Mouse (Mus musculus): ENCODE results near the gene Olfr704.
"Not testable (repeated sequence)": the region's sequence is repeated elsewhere in the genome, so short reads cannot be mapped to it uniquely, and the experiment has no call there.

Gene Olfr704

DNA sequence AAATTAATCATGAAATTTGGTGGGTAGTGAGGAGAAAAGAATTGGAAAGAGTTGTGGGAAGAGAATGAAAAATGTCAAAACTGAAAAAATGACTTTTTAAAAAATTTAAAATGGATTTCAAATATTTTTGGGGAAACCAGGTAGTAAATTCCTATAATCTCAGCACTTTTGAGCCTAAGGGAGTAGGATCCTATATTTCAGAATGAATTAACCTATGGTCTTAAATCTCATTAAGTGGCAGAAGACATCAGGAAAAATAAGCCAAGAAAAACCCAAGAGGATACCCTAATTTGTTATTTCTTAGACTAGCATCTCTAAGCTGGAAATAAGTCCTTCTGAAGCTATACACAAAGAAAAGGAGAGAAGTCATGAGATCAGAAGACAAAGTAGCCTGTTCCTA lies at the start of gene Olfr704:
TSS of gene Olfr704 (plus strand) at position 301 of the 400 bp plus-strand sequence.
- DNase-seq (ENCODE audit: low spot score) = no peak

DNA sequence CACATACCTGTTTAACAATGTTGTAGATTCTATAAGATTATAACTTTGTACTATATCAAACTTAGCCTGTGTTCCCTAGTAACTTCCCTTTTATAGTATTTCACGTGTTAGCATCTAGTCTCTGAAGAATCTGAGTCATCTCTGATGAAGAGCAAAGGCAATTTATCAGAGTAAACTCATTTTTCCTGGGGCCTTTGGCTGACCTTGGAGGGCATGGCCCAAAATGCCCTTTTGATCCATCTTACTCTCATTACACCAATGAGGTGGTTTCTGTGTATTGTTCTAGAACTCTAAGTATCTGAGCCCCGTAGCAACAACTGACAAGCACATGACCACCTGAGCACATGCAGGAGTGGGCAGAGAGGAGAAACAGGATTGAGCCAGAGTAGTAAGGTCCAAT lies 49.2 kb upstream of the Olfr704 start, which contains the start of gene Olfr701:
TSS of gene Olfr701 (plus strand) at position 301 of the 400 bp plus-strand sequence.
- DNase-seq (ENCODE audit: low spot score) = no peak

DNA sequence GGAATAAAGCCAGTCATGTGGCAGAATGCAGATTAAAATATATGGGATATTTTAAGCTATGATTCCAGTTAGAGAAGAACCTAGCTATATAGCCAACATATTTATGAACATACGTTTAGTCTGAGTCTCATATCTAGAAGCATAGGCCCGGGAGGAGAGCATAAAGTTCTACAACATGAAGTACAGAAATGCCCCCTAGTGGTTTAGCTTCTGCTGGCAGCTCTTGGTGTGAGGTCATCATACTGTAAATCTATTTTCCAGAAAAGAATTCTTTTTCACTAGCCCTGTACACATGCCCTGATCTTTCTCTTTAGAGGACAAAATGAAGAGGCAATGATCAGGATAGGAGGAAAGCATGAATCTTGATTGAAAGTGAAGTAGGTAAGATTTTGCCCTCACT lies 47.2 kb upstream of the Olfr704 start:
- no peak for DNase-seq (ENCODE audit: low spot score)

DNA sequence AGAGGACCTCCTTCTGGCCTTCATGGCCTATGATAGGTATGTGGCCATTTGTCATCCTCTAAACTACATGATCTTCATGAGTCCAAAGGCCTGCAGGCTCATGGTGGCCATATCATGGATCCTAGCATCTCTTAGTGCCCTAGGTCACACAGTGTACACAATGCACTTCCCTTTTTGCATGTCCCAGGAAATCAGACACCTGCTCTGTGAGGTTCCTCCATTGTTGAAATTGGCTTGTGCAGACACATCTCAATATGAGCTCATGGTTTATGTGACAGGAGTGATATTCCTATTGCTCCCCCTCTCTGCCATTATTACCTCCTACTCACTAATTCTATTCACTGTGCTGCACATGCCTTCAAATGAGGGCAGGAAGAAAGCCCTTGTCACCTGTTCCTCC lies 44.6 kb upstream of the Olfr704 start:
- DNase-seq (ENCODE audit: low spot score) = no peak

DNA sequence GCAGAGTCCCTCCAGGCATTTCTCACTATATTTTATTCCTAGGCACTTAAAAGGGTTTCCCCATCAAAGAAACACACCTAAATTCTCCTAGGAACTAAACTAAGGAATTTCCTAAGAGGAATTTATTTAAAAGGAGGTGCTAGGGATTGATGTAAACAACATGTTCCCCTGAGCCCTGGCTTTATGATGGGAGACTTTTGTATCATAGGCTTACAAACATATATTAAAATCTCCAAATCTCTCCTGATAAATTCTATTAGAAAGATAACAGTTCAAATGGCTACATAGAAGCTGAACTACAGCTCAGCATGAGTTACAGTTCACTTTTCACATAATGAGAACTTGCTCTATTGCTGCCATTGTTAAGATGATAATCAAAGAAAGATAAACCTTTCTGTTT lies 29.2 kb upstream of the Olfr704 start, which contains the start of gene Olfr702:
TSS of gene Olfr702 (minus strand) at position 101 of the 400 bp plus-strand sequence.
- no peak for DNase-seq (ENCODE audit: low spot score)

DNA sequence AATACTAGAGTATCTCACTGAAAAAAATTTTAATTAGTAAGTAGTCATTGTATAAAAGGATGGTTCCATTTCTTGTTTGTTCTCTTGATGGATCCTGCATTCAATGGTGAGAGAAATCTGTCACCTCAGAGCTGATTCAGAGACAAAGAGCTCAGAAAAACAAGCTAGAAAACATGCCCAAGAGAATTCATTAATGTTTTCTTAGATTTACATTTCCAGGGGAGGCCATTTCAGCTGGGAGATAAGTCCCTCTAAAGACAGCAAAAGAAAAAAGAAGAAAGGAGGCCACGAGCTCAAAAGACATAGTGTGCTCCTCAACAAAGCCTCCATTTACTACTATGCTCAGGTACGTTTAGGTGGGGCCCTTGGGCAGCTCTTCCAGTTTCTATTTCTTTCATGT lies 19.9 kb upstream of the Olfr704 start, which contains the start of gene Olfr703:
TSS of gene Olfr703 (plus strand) at position 301 of the 400 bp plus-strand sequence.
- no peak for DNase-seq (ENCODE audit: low spot score)

DNA sequence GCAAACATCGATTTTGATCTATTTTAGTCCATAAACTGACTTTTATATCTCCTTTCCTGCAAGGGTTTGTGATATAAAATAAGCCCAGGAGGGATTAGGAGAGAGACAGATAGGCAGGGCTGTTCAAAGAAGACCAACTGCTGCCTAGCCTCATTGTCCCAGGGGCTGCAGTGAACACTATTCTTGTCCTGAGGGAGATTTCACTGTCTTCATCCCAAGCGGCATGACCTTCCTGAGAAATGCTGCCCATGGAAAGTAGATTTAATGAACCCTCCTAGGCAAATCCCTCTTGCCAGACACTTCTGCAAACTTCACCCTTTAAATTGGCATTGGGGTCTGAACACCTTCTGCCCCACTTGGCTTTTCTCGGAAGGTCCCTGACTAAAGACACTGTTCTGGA lies 13.8 kb downstream of the Olfr704 start, which contains the start of gene Olfr705:
TSS of gene Olfr705 (minus strand) at position 101 of the 400 bp plus-strand sequence.
- no peak for DNase-seq (ENCODE audit: low spot score)

DNA sequence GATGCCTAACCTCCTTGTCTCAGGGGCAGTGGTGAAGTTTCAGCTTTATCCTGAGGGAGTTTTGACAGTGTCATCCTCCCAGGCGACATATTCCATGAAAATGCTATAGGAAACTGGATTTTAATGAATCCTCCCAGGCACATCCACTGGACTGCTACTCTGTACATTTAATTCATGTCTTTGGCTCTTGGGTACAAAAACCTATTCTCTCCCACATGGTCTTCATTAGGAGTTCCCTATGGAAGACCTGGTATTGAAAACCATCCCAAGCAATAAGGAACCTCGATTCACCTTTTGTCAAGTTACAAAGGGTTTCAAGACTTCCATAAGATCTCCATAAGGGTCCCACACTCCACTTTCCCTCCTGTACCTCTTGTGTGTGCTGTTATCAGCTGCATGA lies 25.1 kb downstream of the Olfr704 start, which contains the start of gene Olfr706:
TSS of gene Olfr706 (minus strand) at position 101 of the 400 bp plus-strand sequence.
- no peak for DNase-seq (ENCODE audit: low spot score)

DNA sequence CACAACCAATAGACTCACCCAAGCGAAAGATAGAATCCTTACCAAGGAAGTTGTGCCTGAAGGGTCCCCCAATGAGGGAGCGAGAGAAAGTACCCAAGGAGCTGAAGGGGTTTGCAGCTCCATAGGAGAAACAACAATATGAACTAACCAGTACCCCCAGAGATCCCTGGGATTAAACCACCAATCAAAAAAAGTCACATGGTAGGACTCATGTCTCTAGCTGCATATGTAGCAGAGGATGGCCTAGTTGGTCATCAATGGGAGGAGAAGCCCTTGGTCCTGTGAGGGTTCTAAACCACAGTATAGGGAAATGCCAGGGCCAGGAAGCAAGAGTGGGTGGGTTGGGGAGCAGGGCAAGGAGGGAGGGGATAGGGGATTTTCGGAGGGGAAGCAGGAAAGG lies 38.2 kb downstream of the Olfr704 start, which contains the start of gene Olfr707:
TSS of gene Olfr707 (minus strand) at position 101 of the 400 bp plus-strand sequence.
- not testable (repeated sequence) for DNase-seq (ENCODE audit: low spot score)

DNA sequence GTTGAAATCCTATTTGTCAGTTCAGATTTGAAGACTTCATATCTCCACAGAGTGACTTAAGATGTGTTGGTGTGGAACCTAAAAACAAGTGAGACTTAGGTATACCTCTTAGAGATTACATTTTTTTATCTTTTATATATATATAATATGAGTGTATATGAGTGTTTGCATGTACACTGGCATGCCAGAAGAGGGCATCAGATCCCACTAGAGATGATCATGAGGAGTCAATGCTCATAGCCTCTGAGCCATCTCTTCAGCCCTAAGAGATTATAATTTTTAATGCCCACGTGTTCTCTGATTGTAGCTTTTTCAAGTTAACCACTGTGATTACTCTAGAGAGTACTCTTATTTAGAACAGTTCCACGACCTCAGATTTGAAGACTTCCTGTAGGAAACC lies 44.7 kb downstream of the Olfr704 start, which contains the start of gene Olfr1532-ps1:
TSS of gene Olfr1532-ps1 (plus strand) at position 326 of the 400 bp plus-strand sequence.
- DNase-seq (ENCODE audit: low spot score) = no peak
